Comparison of ENCODE assay signal across 28 mouse cellular contexts in the genomic region with DNA sequence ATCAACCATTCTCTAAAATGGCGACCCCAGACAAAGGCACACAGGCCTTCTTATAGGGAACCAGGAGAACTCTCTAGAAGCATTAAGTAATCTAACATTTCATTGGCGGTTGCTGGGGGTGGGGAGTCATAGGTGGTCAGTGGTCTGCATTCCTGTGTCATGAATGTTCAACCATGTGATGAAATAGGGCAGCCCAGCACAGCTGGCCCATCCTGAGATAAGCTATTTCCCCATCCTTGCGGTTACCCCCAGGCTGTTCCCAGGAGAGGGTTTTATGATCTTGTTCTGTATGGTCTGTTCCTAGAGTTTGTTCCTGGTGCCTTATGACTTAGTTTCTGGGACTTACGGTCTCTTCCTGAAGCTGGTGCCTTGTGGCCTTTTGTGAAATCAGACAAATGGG. TPM values are rescaled to one million over a fixed set of nuclear protein-coding genes. Genes with fewer than 3 reads are reported as not detected.
A peak's percentile ranks its signal among the peaks of the same experiment; 100 is the strongest.
DNase-seq lines count a peak whose midpoint lies in the region; ATAC-seq lines count a peak whose summit lies in the region.
"Had no signal": no experiment of that assay in that cellular context is flagged by ENCODE, and none has a peak within 500 bp of the region (broad histone marks: within the 10 kb centered on the region; RNA-seq: fewer than 3 reads in every experiment).

No protein-coding gene starts in this region.

- H3K4me3 ChIP-seq in heart, embryonic 12.5 days: no peak overlapping the region
- H3K4me3 ChIP-seq in limb, embryonic 10.5 days: no peak overlapping the region
- H3K4me3 ChIP-seq: embryonic facial prominence, embryonic 12.5 days; hindbrain, embryonic 12.5 days; left cerebral cortex, adult 2 months; limb, embryonic 13.5 days; lung, embryonic 15.5 days had no signal

- H3K9me3 ChIP-seq in heart, embryonic 12.5 days (replicated peaks): no peaks in the 10 kb centered on the region
- no peaks in the 10 kb centered on the region for H3K9me3 ChIP-seq in limb, embryonic 10.5 days (replicated peaks)
- H3K9me3 ChIP-seq: embryonic facial prominence, embryonic 12.5 days; G1E; hindbrain, embryonic 12.5 days; limb, embryonic 13.5 days; lung, embryonic 15.5 days had no signal

- no peak overlapping the region for H3K9ac ChIP-seq in heart, embryonic 12.5 days
- H3K9ac ChIP-seq: embryonic facial prominence, embryonic 12.5 days; forebrain, postnatal 0 days; hindbrain, embryonic 12.5 days; limb, embryonic 13.5 days; lung, embryonic 15.5 days had no signal

- no peaks in the 10 kb centered on the region for H3K36me3 ChIP-seq in heart, embryonic 12.5 days
- no peaks in the 10 kb centered on the region for H3K36me3 ChIP-seq in limb, embryonic 10.5 days
- H3K36me3 ChIP-seq: embryonic facial prominence, embryonic 12.5 days; G1E; hindbrain, embryonic 12.5 days; limb, embryonic 13.5 days; lung, embryonic 15.5 days had no signal

- H3K27me3 ChIP-seq in heart, embryonic 12.5 days (replicated peaks): no peaks in the 10 kb centered on the region; the same call in 1 of the 2 replicates
- H3K27me3 ChIP-seq in limb, embryonic 10.5 days (ENCODE audit: low read depth, poor library complexity, severe bottlenecking): no peaks in the 10 kb centered on the region
- H3K27me3 ChIP-seq: embryonic facial prominence, embryonic 12.5 days; hindbrain, embryonic 12.5 days; limb, embryonic 13.5 days; lung, embryonic 15.5 days had no signal

- H3K4me2 ChIP-seq in heart, embryonic 12.5 days: no peak overlapping the region
- H3K4me2 ChIP-seq: embryonic facial prominence, embryonic 12.5 days; hindbrain, embryonic 12.5 days; limb, embryonic 13.5 days; liver, embryonic 11.5 days; lung, embryonic 15.5 days had no signal

- H3K4me1 ChIP-seq in heart, embryonic 12.5 days (replicated peaks): peaks cover 3% of the 10 kb centered on the region
- no peaks in the 10 kb centered on the region for H3K4me1 ChIP-seq in limb, embryonic 10.5 days
- H3K4me1 ChIP-seq: embryonic facial prominence, embryonic 12.5 days; hindbrain, embryonic 12.5 days; limb, embryonic 13.5 days had no signal

- peak; percentile 22 to 54 for DNase-seq in heart, adult 18-20 months
- peak; percentile 75 for DNase-seq in 3T3-L1 (ENCODE audit: low read depth, low spot score)
- DNase-seq in Muller cell, postnatal 12 days (ENCODE audit: inconsistent ontology term): peak; percentile 19
- no peak for DNase-seq in adrenal gland, postnatal 14 days
- no peak for DNase-seq in limb, embryonic 10.5 days (ENCODE audit: low spot score)
- DNase-seq: adrenal gland, adult 2 months; cerebellum, adult 9-10 months; cerebellum, postnatal 36 days; embryo, embryonic 11 days; forebrain, postnatal 0 days; heart, postnatal 36 days; kidney, adult 11 months; kidney, postnatal 25 days; lung, postnatal 4 days; midbrain, embryonic 14.5 days; right cerebral cortex, adult 18-20 months; thymus, postnatal 4 days had no signal

- H3K27ac ChIP-seq in heart, embryonic 12.5 days (ENCODE audit: poor library complexity, severe bottlenecking): no peak overlapping the region
- no peak overlapping the region for H3K27ac ChIP-seq in limb, embryonic 10.5 days
- H3K27ac ChIP-seq: embryonic facial prominence, embryonic 12.5 days; hindbrain, embryonic 12.5 days; left cerebral cortex, adult 2 months; limb, embryonic 13.5 days; lung, embryonic 15.5 days had no signal

- ATAC-seq in heart, embryonic 12.5 days (ENCODE audit: insufficient number of reproducible peaks, low FRiP score): no peak
- peak; percentile 92 for ATAC-seq in granulocyte monocyte progenitor cell, adult 5-6 weeks (replicated peaks; ENCODE audit: poor library complexity, severe bottlenecking)
- ATAC-seq in inflammation-experienced regulatory T-cells, adult 6 months: no peak
- ATAC-seq: activated CD4-positive, CD25-positive, alpha-beta regulatory T cell, adult 4 months; forebrain, postnatal 0 days had no signal

- 65% methylated on average over 4 of the region's 4 CpGs for WGBS in heart, embryonic 12.5 days
- 91% methylated on average over 4 of the region's 4 CpGs for WGBS in limb, embryonic 10.5 days

RNA-seq across cellular contexts. Expression of a gene that starts 19.9 kb away (rescaled TPM):
- total RNA-seq in heart, adult 18-20 months (2021): 1 to 10 TPM in 1 of 2 experiments, under 1 TPM in 1; 0.55 to 2.6 TPM
- polyA plus RNA-seq in heart, embryonic 12.5 days (2016; fragmentation: Nextera tagmentation; extraction: Ambion mirVana): 0.17 and 0.31 TPM in 2 replicates
- 123 and 159 TPM in 2 replicates for total RNA-seq in granulocyte monocyte progenitor cell, adult 5-6 weeks (2014; fragmentation: Nextera tagmentation)
- 293 and 356 TPM in 2 replicates for total RNA-seq in granulocyte monocyte progenitor cell, adult 5-6 weeks (2017)
- total RNA-seq in adrenal gland, postnatal 14 days (2021): 1.4 and 7.9 TPM in 2 replicates
- polyA plus RNA-seq in limb, embryonic 10.5 days (2016; fragmentation: Nextera tagmentation; extraction: Ambion mirVana): 0.09 and 0.18 TPM in 2 replicates
- polyA plus RNA-seq in inflammation-experienced regulatory T-cells, adult 6 months (2017; shearing (Covaris generic)): 100 to 1,000 TPM; 105 to 226 (median 130) TPM
- polyA plus RNA-seq: embryonic facial prominence, embryonic 12.5 days; hindbrain, embryonic 12.5 days; midbrain, embryonic 14.5 days had no signal

RNA-seq across cellular contexts. Expression of a gene that starts 35.5 kb away (rescaled TPM):
- under 1 TPM in 1 of 2 experiments, not detected in 1; 0.49 TPM for total RNA-seq in heart, adult 18-20 months (2021)
- 5.7 and 6.1 TPM in 2 replicates for polyA plus RNA-seq in heart, embryonic 12.5 days (2016; fragmentation: Nextera tagmentation; extraction: Ambion mirVana)
- total RNA-seq in granulocyte monocyte progenitor cell, adult 5-6 weeks (2014; fragmentation: Nextera tagmentation): 2.7 and 3.1 TPM in 2 replicates
- 0.21 and 1.6 TPM in 2 replicates for total RNA-seq in granulocyte monocyte progenitor cell, adult 5-6 weeks (2017)
- total RNA-seq in adrenal gland, postnatal 14 days (2021): 1.8 and 11.4 TPM in 2 replicates
- polyA plus RNA-seq in limb, embryonic 10.5 days (2016; fragmentation: Nextera tagmentation; extraction: Ambion mirVana): 1.7 TPM in 2 replicates
- polyA plus RNA-seq in inflammation-experienced regulatory T-cells, adult 6 months (2017; shearing (Covaris generic)): 10 to 100 TPM in 2 of 3 experiments, 1 to 10 TPM in 1; 7.8 to 15.5 (median 15.0) TPM
- total RNA-seq: heart, postnatal 36 days had no signal

RNA-seq across cellular contexts. Expression of a gene that starts 38.3 kb away (rescaled TPM):
- 10 to 100 TPM; 35.1 to 36.9 TPM for total RNA-seq in heart, adult 18-20 months (2021)
- polyA plus RNA-seq in heart, embryonic 12.5 days (2016; fragmentation: Nextera tagmentation; extraction: Ambion mirVana): 50.5 and 51.5 TPM in 2 replicates
- 21.1 and 44.7 TPM in 2 replicates for total RNA-seq in granulocyte monocyte progenitor cell, adult 5-6 weeks (2014; fragmentation: Nextera tagmentation)
- 44.1 and 58.2 TPM in 2 replicates for total RNA-seq in granulocyte monocyte progenitor cell, adult 5-6 weeks (2017)
- total RNA-seq in adrenal gland, postnatal 14 days (2021): 50.9 and 55.4 TPM in 2 replicates
- 85.9 and 94.0 TPM in 2 replicates for polyA plus RNA-seq in limb, embryonic 10.5 days (2016; fragmentation: Nextera tagmentation; extraction: Ambion mirVana)
- 10 to 100 TPM; 43.2 to 56.9 (median 48.7) TPM for polyA plus RNA-seq in inflammation-experienced regulatory T-cells, adult 6 months (2017; shearing (Covaris generic))

RNA-seq across cellular contexts. Expression of a gene that starts 50.7 kb away (rescaled TPM):
- total RNA-seq in heart, adult 18-20 months (2021): 10 to 100 TPM; 20.8 to 21.6 TPM
- polyA plus RNA-seq in heart, embryonic 12.5 days (2016; fragmentation: Nextera tagmentation; extraction: Ambion mirVana): 29.2 and 32.3 TPM in 2 replicates
- 27.0 and 33.2 TPM in 2 replicates for total RNA-seq in granulocyte monocyte progenitor cell, adult 5-6 weeks (2014; fragmentation: Nextera tagmentation)
- total RNA-seq in granulocyte monocyte progenitor cell, adult 5-6 weeks (2017): 26.2 and 35.0 TPM in 2 replicates
- 38.9 and 45.6 TPM in 2 replicates for total RNA-seq in adrenal gland, postnatal 14 days (2021)
- 32.1 and 34.8 TPM in 2 replicates for polyA plus RNA-seq in limb, embryonic 10.5 days (2016; fragmentation: Nextera tagmentation; extraction: Ambion mirVana)
- 10 to 100 TPM; 13.2 to 16.6 (median 13.6) TPM for polyA plus RNA-seq in inflammation-experienced regulatory T-cells, adult 6 months (2017; shearing (Covaris generic))

RNA-seq across cellular contexts. Expression of a gene that starts 51.1 kb away (rescaled TPM):
- 1 to 10 TPM; 1.1 to 3.7 TPM for total RNA-seq in heart, adult 18-20 months (2021)
- 17.8 and 20.0 TPM in 2 replicates for polyA plus RNA-seq in heart, embryonic 12.5 days (2016; fragmentation: Nextera tagmentation; extraction: Ambion mirVana)
- total RNA-seq in granulocyte monocyte progenitor cell, adult 5-6 weeks (2014; fragmentation: Nextera tagmentation): 9.1 and 25.5 TPM in 2 replicates
- 1.2 and 4.3 TPM in 2 replicates for total RNA-seq in granulocyte monocyte progenitor cell, adult 5-6 weeks (2017)
- 4.3 and 4.9 TPM in 2 replicates for total RNA-seq in adrenal gland, postnatal 14 days (2021)
- polyA plus RNA-seq in limb, embryonic 10.5 days (2016; fragmentation: Nextera tagmentation; extraction: Ambion mirVana): 8.8 and 13.1 TPM in 2 replicates
- 10 to 100 TPM; 23.0 to 25.8 (median 23.4) TPM for polyA plus RNA-seq in inflammation-experienced regulatory T-cells, adult 6 months (2017; shearing (Covaris generic))
- polyA plus RNA-seq: adrenal gland, adult 2 months had no signal

Comparison
In these comparisons a context has a peak if more than half of its experiments do, and no peak if none do; other contexts are left out.
1. DNase-seq: peak in heart, adult 18-20 months (2 of 2), 3T3-L1 (single experiment) and Muller cell, postnatal 12 days (single experiment); none in adrenal gland, postnatal 14 days (single experiment) and limb, embryonic 10.5 days (single experiment).
2. RNA of a gene that starts 19.9 kb away (total RNA-seq): 123 to 356 TPM in granulocyte monocyte progenitor cell, adult 5-6 weeks; 0.55 to 2.6 TPM in heart, adult 18-20 months and 1.4 to 7.9 TPM in adrenal gland, postnatal 14 days; every median in the first group is over 10 times any median in the second.